Mouse (Mus musculus): ENCODE measurements around the gene Gprin2. TPM values are rescaled to one million over a fixed set of nuclear protein-coding genes. Genes with fewer than 3 reads are reported as not detected.

Gene Gprin2
- under 1 TPM; 0.25 to 0.29 TPM for total RNA-seq (2021)

DNA sequence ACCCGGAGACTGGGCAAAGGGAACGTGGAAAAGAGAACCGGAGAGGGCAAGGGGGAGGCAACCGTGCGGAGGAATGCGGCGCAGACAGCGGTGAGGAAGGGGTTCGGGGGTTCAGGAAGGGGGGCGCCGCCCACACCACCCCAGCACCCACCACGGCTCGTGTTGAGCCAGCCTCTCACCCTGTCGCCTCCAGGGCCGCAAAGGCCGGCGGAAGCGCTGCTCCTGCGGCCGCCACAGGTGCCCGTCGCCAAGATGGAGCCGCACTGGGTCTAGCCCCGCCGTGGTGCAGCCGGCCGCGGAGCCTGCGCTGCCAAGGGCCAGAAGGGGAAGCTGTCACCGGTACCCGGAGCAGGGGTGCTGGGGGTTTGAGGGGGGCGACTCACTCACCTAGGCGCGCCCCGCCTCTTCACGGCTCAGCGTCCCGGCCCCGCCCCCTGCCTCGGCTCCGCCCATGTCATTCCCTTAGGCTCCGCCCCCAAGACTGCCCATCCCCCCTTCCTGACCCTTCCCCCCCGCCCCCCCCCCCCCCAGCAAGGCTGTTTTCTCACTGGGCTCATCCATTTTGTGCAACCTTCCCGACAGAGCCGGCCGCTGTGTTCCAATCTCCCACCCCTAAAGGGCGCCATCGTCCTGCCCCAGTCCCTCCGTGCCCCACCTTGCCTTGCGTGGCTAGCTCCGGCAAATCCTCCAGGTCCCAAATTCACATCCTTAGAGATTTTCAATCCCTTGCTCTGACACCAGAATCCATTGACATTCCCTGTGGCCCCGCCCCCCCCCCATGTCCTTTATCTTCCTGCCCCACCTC, at the start of gene Gprin2:
Gprin2 (minus strand) TSS at position 423 of the 805 bp plus-strand sequence.
- peak; percentile 43 for DNase-seq

DNA sequence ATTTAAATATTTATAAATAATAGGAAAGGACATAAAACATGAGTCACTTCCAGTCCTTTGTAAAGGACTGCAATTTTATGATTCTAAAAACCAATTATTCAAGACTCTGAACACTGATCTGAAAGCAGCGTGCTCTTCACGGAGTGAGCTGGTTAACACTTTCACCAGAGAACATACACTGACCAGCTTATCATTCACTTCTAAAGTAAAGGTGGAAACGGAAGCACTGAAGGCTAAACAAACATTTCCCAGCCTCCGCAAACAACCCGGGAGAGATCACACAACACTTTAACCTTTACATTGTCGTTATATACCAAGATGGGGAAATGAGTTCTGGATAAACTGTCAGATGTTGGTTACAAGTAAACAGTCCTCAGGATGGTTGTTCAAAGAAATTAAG, 39.2 kb upstream of the Gprin2 start:
- no peak for DNase-seq

DNA sequence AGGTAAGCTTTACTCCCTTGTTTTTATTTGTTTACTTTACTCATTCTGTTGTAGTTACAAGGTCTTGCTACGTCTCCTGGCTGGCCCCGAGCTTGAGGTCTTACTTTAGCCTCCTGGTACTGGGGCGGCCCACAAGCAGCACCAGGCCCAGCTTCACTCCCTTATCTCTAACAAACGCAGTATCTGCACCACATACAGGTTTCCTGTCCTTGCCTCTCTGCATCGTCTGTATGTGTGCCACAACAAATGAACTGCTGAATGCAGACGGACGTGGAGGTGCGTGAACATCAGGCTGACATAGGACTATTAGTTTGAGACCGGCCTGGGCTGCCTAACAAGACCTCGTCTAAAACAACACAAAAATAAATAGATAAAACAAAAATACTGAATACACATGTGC, 38.8 kb upstream of the Gprin2 start:
- no peak for DNase-seq

DNA sequence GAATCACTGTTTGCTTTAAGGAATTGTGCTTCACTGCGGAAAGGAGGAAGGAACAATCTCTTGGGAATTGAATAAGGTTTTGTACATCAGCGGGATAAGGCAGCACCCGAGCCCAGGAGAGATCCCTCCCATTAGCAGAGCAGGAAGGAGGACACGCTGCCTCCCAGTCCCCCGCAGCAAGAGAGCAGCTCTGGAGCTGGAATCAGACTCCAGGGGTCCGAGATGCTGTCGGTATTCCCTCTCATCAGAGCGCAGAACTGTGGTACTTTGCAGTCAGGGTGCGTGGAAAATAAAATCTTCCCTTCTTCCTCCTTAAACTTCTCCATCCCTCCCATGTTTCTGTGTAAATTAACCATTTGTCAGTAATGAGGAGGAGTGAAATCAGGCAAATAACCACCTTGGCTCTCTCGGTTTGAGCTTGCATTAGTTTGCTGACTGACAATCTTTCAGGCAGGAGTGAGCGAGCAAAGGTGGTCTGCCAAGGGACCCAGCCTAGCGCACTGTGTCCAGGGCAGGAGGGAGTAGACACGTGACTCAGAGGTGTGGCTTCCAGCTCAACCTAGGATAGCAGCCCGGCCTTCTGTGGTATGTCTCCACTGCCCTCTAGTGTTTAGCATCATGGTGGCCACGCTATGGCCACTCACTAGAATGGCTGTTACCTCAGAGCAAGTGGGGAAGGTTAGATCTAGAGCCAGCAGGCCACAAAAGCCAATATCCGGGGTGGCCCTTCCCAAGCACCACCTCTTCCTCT, 33.4 kb upstream of the Gprin2 start:
- peak; percentile 72 for DNase-seq

DNA sequence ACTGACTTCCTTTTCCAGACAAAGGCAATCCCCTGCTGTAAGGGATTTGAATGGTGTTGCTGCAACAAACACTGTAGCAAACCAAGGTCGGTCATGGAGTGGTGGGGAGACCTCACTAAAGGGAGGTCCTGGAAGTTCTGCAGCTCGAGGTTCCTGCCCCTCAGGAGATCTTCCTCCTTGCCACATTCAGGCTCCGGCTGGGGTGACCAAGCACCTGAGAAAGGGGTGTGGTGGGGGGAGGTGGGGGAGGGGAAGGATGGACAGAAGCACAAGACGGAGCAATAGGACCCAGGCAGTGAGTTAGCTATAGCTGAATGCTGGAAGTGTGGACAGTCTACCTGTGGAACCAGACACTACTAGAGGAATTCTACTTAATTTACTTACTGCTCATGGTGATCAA, 32.4 kb upstream of the Gprin2 start:
- no peak for DNase-seq

- no peak for DNase-seq
Measured at GRCm38 (mm10) chr14:34232866-34233680, 31.6 kb upstream of the Gprin2 start.

GRCm38 (mm10) chr14:34232340-34232739, 30.9 kb upstream of the Gprin2 start:
- no peak for DNase-seq

- DNase-seq: peak; percentile 29
Measured at GRCm38 (mm10) chr14:34228830-34229506, 27.5 kb upstream of the Gprin2 start.

DNA sequence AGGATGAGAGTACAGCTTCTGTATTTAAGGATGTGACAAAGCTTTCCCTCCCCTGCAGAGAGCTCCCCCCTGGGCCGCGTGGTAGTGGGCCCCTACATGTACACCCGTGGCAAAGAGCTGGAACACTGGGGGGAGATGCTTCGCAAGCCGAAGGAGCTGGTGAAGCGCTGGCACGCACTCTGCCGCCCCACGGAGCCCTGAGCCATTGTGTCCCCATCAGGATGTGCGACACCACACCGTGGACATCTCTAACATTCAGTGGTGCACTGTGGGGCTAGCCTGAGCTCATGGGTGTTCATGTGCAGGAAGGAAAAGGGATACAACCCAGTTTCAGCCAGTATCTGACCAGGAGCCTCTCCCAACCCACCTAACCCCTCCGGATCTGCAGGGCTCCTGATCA, 26.5 kb upstream of the Gprin2 start:
- no peak for DNase-seq

- no peak for DNase-seq
Measured at GRCm38 (mm10) chr14:34226566-34226965, 25.1 kb upstream of the Gprin2 start.

GRCm38 (mm10) chr14:34225986-34226385, 24.5 kb upstream of the Gprin2 start:
- DNase-seq: no peak

GRCm38 (mm10) chr14:34223362-34223898, 22.0 kb upstream of the Gprin2 start:
- DNase-seq: no peak

DNA sequence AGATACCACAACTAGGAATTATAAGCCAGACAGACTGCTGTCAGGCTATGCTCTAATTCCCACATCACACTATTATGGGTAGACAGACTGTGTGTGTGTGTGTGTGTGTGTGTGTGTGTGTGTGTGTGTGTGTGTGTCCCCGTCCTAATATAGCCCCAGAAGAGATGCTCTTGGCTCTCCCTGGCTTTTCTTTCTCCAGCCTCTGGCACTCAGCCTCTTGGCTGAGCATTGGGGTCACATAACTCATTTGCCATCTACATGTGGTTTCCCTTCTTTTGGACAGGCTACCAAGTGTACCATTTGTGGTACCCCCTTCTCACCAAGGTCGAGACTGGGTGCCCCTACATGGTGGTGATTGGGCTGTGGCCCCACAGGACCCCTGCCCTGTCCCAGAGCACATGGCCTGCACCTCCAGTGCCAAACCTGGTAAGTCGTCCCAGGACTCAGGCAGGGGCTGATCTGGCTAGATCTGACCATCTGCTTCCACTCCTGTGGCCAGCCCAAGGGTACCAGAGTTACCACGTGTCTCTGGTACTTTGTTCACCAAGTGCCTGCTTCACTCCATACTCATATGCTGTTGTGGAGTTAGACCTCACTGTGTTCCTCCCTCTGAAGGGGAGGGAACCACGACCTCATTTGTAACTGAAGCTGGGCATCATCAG, 20.1 kb upstream of the Gprin2 start:
- DNase-seq: no peak

- DNase-seq: no peak
Measured at GRCm38 (mm10) chr14:34220426-34220825, 19.0 kb upstream of the Gprin2 start.

- no peak for DNase-seq
Measured at GRCm38 (mm10) chr14:34219786-34220198, 18.3 kb upstream of the Gprin2 start.

GRCm38 (mm10) chr14:34219295-34219694, 17.8 kb upstream of the Gprin2 start, which contains the start of gene Syt15:
Gene Syt15 (plus strand): TSS chr14:34219595.
- DNase-seq: no peak

DNA sequence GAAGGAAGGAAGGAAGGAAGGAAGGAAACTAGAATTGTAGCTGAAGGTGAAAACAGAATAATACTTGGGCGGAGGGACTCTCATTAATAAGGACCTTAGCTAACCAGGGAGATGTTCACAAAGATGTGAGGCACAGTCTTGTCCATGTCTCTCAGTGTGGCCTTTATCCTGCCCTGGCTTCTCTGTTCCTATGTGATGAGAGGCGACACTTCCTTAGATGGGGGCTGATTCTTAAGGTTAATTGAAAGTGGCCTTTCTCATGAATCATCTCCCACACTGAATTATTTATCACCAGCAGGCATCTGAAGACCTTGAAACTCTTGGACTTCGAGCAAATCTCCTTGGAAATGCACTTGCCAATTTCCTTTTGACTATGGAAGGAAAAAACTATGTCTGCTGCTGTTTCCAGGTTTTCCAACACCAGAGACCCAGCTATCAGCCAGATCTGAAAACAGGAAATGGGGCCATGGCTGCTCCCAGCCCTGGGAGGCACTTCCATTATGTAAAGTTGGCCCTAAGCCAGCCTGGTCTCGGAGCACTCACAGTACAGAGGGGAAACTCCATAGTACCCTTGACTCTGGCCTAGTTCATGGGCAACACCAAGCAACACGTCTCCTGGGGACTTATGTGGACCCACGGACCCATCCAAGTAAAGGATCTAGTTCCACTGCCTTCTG, 14.1 kb upstream of the Gprin2 start:
- DNase-seq: peak; percentile 41

DNA sequence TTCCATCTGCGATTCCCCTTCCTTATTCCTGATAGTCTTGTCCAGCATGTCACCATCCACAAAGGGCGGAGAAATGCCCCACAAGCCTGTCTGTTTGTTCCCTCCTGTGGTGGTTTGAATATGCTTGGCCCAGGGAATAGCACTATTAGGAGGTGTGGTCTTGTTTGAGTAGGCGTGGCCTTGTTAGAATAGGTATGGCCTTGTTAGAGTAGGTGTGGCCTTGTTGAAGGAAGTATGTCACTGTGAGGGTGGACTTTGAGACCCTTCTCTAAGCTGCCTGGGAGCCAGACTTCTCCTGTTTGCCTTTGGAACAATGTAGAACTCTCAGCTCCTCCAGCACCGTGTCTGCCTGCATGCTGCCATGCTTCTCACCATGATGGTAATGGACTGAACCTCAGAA, 8.5 kb upstream of the Gprin2 start:
- DNase-seq: no peak

GRCm38 (mm10) chr14:34209080-34209479, 7.6 kb upstream of the Gprin2 start:
- no peak for DNase-seq

DNA sequence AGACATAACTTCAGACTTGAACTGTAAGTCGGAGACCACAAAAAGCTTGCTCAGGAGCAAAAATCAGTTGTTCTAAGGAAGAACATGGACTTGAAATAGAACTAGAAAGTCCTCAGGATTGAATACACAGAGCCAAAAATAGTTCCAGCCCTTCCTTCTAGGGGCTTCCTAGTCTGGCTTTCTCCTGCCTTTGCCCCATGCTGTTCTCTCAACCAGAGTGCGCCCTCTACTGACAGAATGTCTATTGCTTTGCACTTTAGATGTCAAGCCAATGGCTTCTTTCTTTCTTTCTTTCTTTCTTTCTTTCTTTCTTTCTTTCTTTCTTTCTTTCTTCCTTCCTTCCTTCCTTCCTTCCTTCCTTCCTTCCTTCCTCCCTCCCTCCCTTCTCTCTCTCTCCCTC, 7.2 kb upstream of the Gprin2 start:
- peak; percentile 66 for DNase-seq

- DNase-seq: no peak
Measured at GRCm38 (mm10) chr14:34207996-34208395, 6.5 kb upstream of the Gprin2 start.
